Mouse (Mus musculus) thymus, postnatal 4 days (tissue): ENCODE results near the gene Clpb.
A peak's percentile ranks its signal among the peaks of the same experiment; 100 is the strongest.

ENCODE experiments used
- DNase-seq: peaks from one replicate; pipeline ENCODE4 v3.0.0; 2021

Clpb gene

GRCm38 (mm10) chr7:101676033-101676761 lies 12.8 kb downstream of the Clpb start:
- no peak for DNase-seq

GRCm38 (mm10) chr7:101676762-101677308 lies 13.4 kb downstream of the Clpb start:
- no peak for DNase-seq

DNA sequence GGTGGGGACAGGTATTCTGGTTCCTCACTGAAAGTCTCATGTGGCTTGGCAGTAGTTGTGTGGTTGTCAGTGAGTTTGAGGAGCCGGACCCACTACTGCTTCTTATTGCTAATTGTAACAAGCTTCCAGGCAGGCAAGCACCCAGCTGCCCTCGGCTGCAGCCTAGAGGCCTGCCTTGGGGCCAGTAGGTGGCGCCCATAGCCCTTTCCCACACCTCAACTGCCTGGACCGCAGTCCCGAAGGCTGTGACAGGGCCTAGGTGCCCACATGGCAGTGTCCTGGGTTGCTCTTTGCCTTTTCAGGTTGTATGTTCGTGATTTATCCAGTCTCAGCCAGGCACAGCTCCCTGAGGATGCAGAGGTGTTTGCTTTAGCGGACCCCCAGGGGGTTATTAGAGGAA lies 16.2 kb downstream of the Clpb start:
- DNase-seq, result peak; percentile 88

- no peak for DNase-seq
Measured at GRCm38 (mm10) chr7:101680961-101681360, 17.5 kb downstream of the Clpb start.

GRCm38 (mm10) chr7:101681565-101682071 lies 18.2 kb downstream of the Clpb start:
- no peak for DNase-seq

DNA sequence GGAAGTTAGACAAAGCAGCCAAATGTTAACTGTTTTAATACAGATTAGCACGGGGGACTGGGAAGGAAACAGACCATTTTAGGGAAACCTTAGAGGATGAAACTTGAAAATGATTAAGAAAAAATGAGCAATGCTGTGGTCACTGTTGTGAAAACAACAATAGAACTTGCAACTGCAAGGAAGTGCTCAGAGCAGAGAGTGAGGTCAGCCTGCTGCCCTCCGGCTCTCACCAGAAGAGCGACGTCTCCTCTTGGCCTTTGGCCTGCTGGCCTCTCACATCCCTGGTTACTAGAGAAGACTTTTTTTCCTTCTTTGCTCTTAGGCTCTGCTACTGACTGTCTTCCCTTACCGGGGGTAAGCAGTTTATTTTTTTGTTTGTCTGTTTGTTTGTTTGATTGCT lies 19.5 kb downstream of the Clpb start:
- no peak for DNase-seq

DNA sequence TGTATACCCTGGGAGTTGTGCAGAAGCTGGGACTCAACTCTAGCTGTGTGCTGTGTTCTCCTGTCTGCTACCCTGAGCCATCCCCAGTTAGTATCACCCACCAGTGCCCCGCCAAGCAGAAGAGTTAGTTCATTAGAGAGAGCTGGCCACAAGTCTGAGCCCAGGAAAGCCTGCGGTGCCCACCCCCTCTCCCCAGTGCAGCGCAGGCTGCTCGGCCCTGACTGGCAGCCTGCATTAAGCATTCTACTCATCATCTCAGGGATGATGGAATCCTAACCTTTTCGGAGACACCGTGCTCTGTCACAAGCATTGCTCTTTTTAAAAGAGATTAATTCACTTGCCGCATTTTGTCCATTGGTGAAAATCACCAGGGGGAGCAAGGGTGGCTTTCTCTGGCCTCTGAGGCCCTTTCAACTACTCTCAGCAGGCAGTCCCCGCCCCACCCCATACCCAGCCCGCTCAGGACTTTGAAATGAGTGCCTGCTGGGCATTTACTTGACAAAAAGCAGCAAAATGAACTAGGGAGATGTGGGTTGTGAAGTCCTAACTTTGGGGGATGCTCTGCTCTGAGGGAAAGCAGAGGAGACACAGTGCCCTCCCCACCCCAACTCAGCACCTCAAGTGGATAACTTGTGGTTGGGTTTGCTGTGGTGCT lies 20.7 kb downstream of the Clpb start:
- DNase-seq, result no peak

DNA sequence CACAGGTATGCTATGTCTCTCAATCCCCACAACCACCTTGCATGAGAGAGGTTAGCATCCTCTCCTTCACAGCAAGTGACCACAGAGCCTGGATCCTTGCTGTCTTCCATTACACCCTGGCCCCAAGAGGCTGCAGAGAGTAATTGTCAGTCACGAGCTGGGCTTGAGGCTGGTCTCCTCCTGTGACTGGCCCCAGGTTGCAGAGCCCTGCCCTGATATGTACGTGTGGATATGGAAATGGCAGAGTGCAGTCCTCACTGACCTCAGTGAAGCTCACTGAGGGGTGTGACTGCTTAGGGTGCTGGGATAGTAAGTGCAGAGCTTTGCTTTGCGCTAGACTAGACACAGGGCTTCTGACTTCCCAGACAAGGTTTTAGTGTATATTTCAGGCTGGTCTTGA lies 21.2 kb downstream of the Clpb start:
- no peak for DNase-seq

- DNase-seq, result no peak
Measured at GRCm38 (mm10) chr7:101687144-101687543, 23.7 kb downstream of the Clpb start.

GRCm38 (mm10) chr7:101690471-101690870 lies 27.0 kb downstream of the Clpb start:
- DNase-seq, result no peak

GRCm38 (mm10) chr7:101691863-101692262 lies 28.4 kb downstream of the Clpb start:
- no peak for DNase-seq

DNA sequence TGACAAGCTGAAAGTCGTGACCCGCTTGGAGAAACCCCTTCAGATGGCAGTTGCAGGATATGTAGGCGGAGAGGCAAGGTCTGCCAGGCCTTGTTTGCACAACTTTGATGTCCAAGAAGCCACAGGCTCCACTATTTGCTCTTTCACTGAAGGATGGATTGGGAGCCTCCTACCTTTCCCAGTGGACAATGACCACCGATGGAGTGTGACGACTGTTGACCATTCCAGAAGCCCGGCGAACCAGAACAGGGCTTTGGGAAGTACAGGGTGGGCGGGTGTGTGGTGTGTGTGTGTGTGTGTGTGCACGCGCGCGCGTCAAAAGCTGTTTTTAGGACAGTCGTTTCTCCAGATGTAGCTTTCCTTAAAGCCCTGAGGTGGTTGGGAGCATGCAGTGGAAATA lies 29.0 kb downstream of the Clpb start:
- DNase-seq, result no peak

GRCm38 (mm10) chr7:101695483-101695882 lies 32.0 kb downstream of the Clpb start:
- no peak for DNase-seq

DNA sequence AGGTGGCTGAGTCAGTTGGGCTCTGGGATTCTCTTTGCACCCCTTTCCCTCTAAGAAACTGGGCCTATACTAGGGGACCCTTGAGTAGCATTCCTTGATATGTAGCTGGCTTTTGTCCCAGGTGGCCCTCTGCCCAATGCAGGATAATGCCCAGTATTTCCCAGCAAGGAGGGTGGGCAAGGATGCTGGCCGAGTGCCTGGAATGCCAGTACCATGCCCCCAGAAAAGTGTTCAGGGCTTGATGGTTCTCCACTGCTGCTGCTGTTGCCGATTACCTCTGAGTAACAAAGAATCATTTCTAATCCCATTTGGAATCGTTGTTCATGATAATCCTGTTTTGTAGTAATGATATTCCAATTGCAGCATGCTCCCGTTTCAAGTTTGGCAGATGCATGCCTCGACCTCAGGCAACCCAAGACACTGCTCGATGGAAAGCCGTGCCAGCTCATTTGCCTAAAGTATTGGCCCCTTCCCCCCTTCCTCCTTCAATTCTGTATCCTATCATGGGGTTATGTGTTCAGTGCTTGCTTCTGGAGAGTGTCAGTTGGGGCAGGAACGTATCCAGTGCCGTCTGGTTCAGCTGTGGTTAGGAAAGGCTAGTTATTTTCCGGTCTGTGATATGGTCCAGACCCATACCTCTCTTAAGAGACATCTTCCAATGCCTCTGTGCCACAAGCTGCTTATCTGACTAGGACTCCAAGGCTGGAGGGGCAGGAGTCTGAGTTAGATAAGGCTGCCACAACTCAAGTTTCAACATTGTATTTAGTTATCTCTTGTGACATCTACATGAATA lies 33.7 kb downstream of the Clpb start:
- no peak for DNase-seq

DNA sequence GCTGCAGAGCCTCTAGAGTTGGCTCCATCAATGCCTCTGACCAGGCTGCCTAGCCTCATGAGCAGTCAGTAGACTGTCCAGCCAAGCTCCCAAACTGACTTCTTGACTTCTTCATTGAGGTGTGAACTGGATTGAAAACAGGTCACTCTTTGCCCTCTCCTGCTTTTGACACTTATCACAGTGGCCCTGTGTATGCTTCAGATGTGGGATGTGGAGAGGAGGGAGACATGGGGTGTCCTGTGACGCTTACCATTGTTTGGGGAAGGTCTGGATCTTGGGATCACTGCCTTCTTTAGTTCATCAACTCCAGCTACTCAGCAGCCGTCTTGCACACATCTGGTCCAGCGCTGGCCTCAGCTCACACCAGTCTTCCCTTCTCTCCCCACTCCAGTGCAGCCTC lies 36.9 kb downstream of the Clpb start:
- DNase-seq, result no peak

DNA sequence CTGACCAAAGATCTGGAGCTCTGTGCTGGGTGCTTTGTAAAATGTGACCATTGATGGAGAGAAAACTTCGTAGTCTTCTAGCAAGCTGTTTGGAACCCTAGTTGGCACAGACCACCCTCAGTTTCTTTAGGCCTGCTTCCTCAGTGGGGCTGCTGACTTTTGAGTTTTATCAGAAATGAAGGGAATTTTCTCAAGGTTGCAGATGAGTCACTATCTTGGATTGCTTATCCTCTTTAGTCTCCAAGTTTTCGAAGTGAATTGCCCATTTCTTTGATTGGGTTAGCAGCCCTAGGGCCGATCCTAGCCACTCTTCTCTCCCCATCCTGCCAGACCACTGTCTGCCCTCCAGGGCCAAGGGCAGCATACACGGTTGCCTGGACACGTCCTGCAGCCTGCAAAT lies 39.3 kb downstream of the Clpb start:
- no peak for DNase-seq

GRCm38 (mm10) chr7:101709586-101709985 lies 46.2 kb downstream of the Clpb start:
- DNase-seq, result no peak

GRCm38 (mm10) chr7:101710236-101710635 lies 46.8 kb downstream of the Clpb start:
- DNase-seq, result no peak

GRCm38 (mm10) chr7:101713828-101714400 lies 50.5 kb downstream of the Clpb start:
- no peak for DNase-seq

DNA sequence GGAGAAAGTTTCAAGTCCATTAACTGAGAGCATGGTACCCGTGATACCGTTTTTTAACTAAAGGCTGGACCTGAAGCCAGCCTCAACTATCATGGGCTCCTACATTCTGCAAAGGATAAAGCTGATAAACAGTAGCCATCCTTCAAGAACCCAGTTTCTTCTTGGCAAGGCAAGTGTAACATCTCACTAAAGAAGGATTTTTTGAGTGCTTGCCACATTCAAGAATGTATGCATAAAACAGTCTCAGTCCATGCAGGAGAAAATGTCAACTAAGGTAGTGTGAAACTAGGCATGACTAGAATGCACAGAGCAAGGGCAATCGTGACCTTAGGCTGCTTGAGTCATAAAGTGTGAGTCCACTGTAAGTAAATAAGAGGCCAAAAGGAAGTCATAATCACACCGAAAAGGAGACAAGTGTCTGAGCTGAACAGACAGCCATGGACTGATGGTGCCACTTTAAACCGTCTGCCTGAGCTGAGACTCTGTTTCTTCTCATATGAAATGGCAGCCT lies 51.7 kb downstream of the Clpb start:
- no peak for DNase-seq

GRCm38 (mm10) chr7:101720356-101720755 lies 56.9 kb downstream of the Clpb start:
- no peak for DNase-seq

DNA sequence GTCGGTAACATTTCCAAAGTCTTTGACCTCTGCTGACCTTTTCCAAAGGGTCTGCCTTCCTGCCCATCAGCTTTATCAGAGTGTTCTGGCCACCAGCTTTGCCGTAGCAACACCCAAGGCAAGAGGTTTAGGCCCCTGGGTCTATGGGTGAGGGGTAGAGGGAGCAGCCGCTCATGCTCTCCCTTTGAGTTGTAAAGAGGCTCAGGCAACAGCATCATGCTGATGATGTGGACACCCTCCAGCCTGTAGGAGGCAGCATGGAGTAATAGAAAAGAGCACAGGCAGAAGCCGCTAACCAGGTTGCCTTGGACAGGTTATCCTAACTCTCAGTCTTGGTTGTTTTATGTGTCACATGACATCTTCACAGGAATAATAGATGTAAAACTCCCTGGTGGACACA lies 61.6 kb downstream of the Clpb start:
- peak; percentile 72 for DNase-seq

- no peak for DNase-seq
Measured at GRCm38 (mm10) chr7:101726980-101727379, 63.5 kb downstream of the Clpb start.
